Mouse (Mus musculus) cerebellum, adult 9-10 months (tissue): ENCODE results near the gene Polg2.
A peak's percentile ranks its signal among the peaks of the same experiment; 100 is the strongest.

Experiments used
- DNase-seq: peaks from one replicate; pipeline ENCODE4 v3.0.0; 2022

Polg2 gene

DNA sequence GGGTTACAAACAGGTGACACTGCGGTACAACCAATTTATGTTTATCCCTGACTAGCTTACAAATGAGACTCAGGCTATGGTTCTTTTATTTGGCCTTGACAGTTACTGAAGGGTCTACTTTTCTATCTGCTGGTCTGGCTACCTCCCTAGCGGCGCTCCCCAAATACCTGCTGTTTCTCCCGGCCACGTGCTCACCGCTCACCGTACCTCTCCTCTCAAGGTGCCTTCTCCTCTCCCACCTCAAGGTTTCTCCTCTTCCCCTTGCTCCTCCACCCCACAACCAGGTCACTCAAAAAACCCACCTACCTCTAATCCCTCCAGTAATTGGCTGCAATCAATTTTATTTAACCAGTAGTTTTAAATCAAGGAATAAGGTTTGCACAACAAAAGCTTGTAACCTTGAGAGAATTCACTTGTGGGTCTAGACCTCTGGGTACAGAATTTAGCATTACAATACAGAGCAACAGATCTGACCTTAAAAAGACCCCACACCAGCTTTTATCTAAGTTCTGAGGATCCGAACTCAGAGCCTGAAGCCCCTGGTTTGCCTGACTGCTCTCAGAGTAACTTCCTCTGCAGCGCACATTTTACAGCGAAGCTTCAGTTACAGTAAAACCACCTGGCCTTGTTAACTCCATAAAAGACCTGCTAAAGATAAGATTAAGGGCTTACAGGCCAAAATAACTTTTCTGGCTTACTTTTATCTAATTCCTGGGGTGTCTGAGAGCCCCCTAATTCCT lies 55.0 kb downstream of the Polg2 start:
- DNase-seq, result no peak

DNA sequence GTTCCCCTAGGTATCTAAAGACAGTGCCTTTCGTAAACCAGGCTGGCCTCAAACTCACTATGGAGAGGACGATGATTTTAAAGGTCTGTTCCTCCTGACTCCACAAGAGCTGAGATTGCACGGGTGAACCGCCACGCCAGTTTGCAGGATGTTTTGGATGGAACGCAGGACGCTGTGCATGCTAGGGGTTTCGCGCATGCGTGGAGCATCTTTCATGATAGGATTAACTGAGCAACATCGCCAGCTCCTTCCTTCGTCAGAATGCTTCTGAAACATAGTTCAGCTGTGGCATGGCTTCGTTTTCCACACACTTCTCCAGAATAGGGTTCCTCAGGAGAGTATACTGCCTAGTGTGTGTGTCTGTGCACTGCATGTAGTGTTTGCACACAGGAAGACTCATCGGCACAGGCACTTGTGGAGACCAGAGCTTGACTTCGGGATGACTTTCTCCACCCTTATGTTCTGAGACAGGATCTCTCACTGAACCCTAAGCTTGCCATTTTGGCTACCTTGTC lies 55.7 kb downstream of the Polg2 start:
- peak; percentile 12 for DNase-seq

DNA sequence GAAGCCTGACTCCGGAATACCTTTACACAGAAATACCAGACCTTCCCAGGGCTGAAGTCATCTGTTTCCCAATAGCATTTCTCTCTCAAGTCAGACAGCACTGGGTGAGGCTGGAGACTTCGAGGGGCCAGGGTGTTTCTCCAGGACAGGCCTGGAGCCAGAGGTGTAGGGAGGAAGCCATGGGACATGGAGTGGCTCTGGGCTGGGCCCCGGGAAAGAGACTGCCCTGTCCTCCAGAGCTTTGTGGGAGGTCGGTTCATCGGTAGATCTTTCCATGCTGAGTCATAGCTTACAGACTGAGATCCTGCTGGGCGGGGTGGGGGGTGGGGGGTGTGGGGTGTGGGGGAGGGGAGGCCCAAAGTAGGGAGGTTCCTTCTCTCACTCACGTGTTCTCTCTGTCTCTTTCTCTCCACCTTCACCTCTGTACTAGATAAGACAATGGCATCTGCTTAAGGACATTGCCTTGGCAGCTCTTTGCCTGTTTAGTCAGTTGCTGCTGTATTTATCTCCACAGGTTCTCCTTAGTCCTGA lies 56.4 kb downstream of the Polg2 start:
- DNase-seq, result no peak

DNA sequence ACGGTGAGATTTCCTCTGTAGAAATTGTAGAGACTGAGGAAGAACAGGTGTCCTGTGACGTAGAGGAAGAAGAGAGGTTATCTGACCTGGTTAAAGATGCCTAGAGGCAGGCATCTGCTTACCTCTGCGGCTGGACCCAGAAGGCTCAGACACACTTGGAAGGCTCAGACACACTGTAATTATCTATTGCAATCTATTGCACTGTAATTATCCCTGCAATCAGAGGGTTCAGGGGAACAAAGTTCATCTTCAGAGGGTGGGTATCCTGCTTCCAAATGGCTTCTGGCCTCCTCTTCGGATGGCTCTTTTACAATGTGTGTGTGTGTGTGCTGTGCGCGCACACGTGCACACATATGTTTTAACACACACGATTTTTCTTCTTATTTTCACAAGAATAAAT lies 59.0 kb downstream of the Polg2 start:
- no peak for DNase-seq
